Mouse (Mus musculus): ENCODE measurements around the gene Gm10638.
A peak's percentile ranks its signal among the peaks of the same experiment; 100 is the strongest.

Gm10638 gene

DNA sequence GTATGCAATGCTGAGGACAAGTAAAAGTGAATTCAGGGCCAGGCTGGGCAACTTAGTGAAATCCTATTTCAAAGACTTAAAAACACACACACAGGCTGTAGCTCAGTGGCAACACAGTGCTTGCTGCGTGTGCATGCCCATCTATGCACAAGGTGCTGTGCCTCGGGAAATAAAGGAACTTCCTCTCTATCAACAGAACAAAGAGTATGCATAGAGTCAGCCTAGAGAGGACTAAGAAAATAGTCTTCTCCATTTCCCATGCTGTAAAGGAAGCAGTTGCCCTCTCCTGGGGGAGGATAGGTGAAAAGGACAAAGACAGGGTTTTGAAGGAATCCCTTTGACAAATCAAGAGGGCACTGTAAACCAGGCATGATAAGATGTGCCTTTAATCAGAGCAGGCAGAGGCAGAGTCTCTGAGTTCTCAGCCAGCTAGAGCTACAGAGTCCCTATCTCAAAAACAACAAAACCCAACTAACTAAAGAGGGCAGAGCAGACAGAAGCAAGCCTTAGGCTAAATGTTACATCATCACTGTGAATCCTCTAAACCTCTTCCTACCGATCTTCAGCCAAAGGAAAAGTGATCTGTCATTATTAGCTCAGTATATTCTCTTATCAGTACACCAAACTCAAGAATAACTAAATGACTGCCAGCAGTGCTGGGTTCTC is 9.9 kb upstream of the Gm10638 start:
- DNase-seq (ENCODE audit: low spot score in 2 of 2): peak in 1 of 2 experiments; percentile 6

DNA sequence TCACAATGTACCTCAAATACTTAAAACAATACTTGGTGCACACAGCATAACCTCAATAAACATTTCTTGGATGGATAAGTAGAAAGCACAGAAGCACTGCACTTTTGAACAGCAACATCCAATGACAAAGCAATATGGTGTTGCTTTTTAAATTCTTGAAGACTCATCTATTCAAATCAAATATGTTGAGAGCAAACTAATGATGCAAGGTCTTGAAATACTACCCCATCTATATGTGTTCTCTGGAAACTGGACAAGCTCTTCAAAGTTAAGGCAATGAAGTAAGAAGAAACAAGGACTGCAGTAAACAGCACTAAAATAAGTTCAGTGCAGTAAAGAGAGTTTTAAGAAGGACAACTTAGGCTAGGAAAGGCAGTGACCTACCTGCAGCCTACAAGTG is 4.6 kb upstream of the Gm10638 start:
- no peak for DNase-seq (ENCODE audit: low spot score in 2 of 2)

DNA sequence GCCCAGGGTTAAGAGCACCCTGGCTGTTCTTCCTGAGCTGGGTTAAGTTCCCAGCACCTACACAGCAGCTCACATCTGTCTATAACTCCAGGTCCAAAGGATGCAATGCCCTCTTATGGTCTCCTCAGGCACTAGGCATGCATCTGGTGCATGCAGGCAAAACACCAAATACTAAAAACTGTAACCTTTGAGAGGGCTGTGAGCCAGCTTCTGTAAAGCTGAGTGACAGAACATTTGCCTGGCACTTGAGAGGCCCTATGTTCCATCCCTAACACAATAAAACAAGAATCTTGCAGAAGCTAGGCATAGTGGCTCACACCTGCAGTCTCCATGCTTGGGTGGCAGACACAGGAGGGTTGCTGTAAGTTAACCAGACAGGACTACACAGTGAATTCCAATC is 3.9 kb upstream of the Gm10638 start:
- DNase-seq (ENCODE audit: low spot score in 2 of 2): no peak

DNA sequence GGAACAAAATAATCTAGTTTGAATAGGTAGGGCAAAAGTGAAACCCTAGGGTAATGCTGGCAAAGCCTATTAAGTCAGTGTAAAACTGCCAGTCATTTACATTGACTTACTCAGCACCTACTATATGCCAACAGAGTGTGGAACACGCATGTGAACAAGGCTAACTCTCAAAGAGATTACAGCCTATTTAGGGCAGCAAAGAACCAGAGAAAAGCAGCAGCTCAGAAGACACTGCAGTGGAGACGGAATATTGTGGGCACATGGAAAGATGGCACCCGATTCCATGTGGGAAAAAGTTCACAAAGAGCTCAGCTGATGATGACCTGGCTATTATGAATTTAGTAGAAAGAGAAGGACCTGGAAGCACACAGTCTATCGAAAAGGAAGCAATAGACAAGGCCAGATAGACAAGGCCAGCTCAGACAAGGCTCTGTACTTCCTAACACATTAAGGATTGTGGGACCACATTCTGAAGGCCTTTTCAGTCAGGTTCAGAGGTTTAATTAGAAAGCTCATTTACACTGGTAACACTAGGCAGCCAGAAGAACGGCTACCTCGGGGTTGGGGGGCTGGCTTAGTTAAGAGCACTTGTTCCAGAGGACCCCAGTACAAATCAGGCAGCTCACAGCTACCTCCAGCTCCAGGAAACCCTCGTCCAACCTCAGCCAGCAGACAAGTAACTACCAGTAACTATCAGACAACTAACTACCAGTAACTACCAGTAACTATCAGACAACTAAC is 2.7 kb upstream of the Gm10638 start:
- no peak for DNase-seq (ENCODE audit: low spot score in 2 of 2)

DNA sequence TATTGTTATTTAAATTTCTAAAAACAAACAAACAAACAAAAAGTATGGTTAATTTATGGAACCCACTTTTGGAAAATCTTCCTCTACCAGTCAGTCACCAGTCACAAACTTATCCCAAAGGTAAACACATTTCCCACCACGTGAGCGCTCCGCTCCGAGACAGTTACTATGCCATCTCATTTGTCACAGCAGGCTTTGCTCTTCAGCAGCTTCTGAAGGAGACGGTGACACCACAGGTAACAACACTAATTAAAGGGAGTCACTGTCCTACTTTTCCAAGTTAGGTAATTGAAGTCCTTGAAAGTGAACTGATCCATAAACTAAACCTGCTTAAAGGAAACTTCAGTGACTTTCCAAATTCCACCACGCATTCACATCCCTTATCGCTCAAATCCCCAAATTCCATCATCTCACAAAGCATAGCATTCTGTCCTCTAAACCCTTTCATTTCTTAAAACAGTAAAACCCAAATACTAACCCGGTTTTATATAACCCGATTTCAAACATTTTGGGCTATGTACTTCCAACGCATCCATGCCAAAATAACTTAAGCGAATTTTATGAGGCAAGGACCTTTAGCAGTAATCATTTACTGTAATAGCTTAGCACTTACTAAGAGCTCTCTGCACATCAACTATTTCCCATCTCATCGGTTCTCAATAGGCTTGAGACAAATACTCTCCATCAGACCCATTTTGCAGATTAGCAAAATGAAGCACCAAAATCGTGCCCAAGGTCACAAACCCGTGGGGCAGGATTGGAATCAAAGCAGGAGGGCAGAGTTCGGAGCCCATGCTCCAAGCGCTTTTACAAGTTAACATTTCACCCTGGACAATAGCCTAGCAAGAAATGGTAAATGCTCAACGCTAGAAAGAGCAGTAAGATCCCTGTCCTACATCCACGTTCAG is 932 bp upstream of the Gm10638 start:
- no peak for DNase-seq (ENCODE audit: low spot score in 2 of 2)

DNA sequence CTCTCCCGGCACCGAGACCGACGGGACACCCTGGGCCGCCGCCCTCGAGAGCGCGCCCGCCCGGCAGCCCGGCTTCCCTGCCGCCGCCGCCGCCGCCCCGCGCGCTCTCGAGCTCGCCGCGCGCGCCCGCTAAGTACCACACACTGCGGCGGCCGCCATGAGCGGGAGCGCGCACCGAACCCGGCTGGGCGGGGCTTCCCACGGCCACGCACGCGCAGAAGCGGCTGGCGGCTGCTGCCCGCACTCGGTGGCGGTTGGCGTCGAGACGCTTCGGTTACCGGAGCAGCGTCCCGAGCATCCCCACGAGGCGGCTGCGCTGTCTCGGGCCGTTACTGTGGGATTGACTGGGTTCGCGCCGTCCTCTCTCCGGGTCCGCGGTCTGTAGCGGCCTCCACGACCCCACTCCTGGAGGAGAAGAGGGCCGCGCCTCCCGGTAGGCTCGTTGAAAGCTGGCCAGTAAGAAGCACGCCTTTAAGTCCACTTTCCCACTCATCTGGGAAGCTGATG is 489 bp downstream of the Gm10638 start:
- DNase-seq (ENCODE audit: low spot score in 2 of 2): peak; percentile 89 to 92

DNA sequence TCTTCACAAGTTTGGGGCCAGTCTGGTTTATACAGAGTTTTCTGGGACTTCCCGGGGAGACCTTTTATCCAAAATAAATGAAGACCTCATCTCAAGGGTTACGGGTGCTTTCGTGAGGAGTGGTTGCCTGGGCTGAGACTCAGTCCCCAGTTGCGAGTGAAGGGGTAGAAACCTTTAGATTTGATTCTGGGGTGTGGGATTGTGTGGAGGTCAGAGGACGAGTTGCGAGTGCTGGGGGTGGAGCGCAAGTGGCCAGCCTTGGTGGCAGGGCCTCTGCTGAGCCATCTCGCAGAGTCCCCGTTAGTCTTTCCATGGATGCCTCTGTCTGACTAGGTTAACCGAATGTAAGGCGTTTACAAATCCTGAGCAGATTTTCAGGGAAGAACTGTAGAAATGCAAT is 1.0 kb downstream of the Gm10638 start:
- peak; percentile 7 to 10 for DNase-seq (ENCODE audit: low spot score in 2 of 2)

DNA sequence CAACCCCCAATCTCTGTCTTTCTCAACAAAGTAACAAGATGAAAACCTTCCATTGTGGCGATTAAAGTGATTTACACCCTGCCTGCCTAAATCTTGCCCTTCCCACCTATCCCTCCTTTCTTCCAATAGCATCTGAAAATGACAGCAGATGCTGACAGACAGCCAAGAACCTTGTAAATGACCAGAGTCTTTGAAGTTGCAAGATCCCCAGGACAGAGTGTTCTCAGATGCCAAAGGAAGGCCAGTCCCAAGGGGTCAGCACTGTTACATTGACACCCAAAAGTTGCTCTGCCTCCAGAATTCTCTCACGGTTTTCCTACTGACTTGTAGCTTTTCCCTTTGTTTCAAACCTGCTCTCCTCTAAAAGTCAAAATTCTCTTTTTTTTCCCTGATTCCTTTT is 4.3 kb downstream of the Gm10638 start:
- DNase-seq (ENCODE audit: low spot score in 2 of 2): no peak

DNA sequence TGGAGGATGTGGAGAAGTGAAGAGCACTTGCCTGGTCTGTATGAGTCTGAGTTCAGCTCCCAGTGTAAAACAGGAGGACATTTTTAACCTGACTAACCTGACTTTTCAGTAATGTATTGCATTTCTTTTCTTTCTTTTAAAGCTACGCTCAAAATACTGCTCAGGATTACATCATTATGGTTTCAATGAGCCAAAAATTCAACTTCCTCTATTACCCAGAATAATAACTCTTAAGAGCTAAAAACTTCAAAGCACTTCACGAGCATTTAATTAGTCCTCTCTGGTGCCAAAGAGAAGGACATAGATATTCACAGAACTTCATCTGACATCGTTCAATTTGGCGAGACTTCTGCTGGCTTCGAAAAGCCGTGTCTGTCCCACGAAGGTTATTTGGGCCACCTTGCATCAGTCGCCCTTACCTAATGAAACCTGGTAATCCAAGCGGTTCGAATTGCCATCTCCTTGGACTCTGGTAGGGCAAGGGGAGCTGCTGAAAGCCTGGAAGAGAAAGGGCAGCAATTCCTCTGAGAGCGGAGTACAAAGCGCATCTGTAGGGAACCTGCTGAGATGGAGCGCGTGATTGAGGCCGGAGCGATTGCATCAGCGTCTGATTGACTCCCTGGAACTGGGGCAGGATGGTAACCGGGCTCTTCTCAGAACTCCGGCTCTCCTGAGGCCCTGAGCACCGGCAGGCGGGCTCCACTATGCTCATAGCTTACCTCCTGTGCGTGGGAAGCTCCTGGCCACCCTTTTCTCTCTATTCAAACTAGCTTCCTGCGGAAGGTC is 11.6 kb downstream of the Gm10638 start:
- DNase-seq (ENCODE audit: low spot score in 2 of 2): no peak

DNA sequence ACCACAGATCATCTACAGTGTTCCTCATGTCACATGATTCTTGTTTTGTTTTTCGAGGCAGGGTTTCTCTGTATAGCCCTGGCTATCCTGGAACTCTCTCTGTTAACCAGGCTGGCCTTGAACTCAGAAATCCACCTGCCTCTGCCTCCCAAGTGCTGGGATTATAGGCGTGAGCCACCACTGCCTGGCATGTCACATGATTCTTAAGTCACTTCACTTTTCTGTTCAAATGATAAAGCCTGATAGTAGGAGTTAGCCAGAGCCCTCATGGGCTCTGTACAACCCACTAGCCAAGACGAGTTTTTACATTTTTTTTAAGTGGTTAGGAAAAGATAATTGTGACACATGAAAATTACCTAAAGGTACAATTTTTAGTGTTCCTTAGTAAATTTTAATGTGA is 13.2 kb downstream of the Gm10638 start:
- no peak for DNase-seq (ENCODE audit: low spot score in 2 of 2)

DNA sequence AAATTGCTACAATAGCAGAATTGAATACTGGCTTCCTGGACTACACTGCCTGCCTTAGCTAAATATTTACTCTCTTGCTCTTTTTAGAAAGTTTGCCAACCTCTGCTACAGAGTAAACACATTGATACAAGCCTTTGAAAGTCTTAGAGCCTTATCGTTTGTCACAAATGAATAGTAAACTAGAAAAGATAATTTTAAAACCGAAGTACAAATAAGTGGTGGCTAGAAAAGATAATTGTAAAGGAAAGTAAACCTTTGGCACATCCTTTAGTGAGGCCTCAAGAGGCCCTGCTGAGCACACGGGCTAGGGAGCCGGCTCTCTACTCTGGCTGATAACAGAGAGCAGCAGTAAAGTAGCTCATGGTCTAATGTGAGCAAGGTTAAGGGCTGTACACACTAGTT is 13.6 kb downstream of the Gm10638 start:
- DNase-seq (ENCODE audit: low spot score in 2 of 2): no peak

DNA sequence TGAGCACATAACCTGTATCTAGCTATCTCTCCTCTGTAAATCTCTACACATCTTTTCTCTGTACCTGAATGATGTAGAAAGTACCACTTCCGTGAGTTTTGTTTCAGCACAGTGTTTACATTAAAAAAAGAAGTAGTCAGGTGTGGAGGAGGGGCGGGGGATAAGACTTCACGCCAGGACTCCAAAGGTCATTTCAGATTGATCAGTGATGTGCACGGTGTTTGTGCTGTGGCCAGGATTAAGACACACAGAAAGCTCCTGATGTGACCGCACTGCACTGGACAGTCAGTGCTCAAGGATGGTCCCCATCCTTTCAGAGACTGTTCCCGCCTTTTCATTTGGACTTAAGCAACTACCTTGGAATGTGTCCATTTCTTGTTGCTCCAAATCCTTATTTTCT is 15.2 kb downstream of the Gm10638 start:
- no peak for DNase-seq (ENCODE audit: low spot score in 2 of 2)

DNA sequence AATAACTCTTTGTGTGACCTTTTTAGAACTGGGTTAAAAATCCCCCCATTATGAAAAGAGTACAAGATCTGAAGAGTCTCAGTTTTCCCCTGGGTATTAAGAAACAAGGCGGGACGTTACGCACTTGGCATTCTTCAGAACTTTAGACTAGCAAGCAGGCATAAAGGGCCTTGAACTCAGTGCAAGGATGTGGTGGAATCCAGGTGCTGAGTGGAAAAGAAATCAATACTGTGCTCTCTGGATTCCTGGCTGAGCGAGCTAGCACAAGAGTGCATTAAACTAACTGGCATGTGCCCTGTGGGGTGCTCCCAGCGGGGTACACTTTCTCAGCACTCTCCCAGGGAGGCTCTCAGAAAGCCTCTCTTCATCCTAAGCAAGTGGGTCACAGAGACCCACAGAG is 17.3 kb downstream of the Gm10638 start:
- no peak for DNase-seq (ENCODE audit: low spot score in 2 of 2)

DNA sequence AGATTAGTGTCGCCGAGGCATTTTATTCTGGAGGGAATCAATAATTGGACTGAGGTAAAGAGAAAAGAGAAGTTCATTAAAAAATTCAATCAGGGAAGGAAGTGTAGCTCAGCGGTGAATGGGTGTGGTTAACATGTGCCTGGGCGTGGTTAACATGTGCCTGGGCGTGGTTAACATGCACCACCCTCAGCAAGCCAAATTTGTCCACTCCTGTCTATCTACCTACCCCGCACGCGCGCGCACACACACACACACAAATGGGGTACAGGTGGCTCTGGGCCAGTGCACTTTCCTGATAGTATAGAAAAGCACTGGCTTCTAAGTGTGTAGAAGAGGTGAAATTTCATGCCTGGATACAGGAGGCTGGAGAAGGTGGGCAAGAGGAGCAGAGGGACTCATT is 19.7 kb downstream of the Gm10638 start:
- peak in 1 of 2 experiments; percentile 7 for DNase-seq (ENCODE audit: low spot score in 2 of 2)

DNA sequence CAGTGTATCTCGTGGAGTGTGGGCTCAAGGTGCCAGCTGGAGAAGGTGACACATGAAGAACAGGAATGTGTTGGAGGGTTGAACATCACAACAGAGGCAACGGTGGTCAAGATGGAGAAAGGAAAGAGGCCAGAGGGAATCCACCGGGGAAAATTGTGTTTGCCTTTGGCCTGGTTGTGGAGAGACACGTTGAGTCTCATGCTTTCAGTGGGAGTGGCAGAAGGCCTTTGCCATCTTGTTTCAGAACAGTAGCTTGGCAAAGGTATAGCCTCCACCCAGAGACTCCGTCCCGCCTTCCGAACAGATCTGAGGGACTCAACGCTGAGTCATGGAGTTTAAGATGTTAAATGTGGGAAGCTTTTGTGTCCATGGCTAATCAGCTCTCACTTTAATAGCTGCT is 20.2 kb downstream of the Gm10638 start:
- DNase-seq (ENCODE audit: low spot score in 2 of 2): no peak

DNA sequence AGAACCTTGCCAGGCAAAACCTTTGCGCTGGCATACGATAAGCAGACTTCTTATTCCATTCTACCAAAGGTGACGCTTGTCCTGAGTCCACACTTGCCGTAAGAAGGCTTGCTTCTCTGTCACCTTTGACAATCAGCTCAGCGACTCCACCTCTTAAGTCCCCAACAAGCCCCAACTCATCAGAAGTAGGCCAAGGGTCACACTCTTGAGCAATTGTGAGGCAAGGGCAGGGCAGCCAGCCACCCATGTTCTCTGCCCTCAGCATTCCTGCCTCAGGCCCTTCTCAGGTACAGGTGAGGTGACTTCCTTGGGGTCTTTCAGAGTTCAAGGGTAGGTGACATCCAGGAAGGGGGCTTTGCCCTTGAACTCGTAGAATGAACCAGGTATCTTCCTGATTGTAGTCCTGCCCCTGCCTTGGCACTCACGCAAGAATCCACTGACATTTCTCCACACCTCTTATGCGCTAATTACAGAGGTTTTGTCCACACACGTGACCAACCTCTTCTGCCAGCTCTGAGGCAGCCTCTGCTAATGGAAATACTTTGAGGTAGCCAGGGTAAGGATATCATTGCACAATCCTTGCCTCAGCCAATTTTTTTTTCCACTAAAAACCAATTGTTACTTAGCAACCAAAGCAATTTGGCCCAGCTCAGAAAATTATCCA is 21.2 kb downstream of the Gm10638 start:
- no peak for DNase-seq (ENCODE audit: low spot score in 2 of 2)

DNA sequence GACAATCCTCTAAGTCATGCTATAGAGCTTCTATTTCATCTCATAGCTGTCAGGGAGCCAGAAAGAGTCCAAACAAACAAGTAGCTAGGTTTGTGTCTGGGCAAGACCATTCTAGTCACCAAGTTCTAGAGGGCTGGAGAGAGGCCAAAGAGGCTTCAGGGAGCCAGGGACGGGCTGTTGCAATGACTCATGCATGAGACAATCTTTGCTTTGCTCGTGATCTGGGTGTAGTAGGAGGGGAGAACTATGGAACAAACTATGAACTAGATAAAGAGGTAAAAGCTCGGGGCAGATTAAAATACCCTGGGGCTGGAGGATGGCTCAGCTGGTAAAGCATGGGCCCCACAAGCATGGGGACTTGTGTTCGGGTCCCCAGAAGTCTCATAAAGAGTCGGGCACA is 23.0 kb downstream of the Gm10638 start:
- DNase-seq (ENCODE audit: low spot score in 2 of 2): no peak

DNA sequence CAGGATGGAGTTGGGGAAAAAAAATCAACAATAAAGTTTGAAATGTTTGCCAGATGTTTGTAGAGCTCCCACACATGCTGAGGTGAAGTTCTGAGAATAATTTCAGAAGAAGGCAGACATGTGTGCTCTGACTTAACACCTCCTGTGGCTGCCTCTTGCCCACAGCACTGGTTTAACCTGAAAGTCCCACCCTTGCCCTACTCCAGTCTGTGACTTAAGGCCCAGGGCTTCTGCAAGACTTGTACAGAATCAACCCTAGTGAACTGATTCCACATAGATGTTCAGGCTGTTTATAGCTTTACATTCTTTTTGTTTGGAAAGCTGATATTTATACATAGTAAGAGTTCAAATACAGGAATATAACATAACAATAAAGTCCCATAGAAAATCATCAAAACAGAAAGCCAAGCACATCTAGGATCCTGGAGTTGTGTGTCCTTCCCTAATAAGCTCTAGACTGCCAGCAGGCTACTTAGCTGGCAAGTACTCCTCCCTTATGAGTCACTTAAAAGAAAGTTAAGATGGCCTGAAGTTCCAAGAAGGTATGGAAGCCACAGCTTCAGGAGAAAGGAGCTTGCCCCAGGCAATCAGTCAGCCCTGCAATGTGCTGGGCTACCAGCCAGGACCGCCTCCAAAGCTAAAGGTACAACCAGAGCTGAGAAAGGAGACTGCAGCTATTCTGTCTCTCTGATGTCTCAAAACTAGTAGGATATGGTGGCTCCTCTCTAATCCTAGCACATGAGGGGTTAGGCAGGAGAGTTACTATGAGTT is 24.6 kb downstream of the Gm10638 start:
- DNase-seq (ENCODE audit: low spot score in 2 of 2): no peak

DNA sequence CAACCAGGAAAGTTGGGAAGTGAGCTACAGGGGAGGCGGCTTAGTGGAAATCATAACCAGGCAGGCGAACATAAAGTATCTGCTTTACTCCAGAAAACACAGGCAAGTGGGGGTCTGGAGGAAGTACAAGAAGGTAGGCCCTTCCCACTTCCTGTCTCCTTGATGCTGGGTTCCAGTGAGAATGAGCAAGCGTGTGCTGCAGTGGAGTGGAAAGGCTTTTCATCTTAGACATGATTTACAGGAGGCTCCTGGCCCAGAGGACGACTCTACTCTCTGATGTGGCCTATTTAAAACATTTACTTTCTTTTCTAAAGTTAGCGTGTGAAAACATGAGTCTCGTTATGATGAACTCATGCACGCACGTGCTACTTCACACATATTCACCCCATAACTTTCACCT is 33.7 kb downstream of the Gm10638 start:
- peak; percentile 4 to 6 for DNase-seq (ENCODE audit: low spot score in 2 of 2)

DNA sequence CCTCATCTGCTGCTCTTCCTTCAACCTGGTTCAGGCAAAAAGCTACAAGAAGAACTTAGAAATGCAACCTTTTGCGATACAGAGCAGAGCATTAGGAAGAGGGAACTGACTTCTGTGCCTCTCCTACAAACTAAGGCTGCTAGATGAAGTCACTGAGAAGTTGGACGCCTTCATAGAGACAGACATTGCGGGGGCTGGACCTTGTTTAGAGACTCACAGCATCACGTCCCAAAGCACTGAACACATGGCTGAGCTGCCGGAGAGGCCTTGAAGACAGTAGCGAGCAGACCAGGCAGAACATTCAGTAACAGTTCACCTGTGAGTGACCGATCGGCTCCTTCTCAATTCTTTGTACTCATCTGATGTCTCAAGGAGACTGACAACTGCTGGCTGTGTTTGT is 35.6 kb downstream of the Gm10638 start:
- no peak for DNase-seq (ENCODE audit: low spot score in 2 of 2)

All from natural killer cell, adult 2 months (primary cell).